Mouse (Mus musculus) gastrocnemius, postnatal 4 days (tissue): ENCODE measurements around the gene Sgpp2. TPM values are rescaled to one million over a fixed set of nuclear protein-coding genes. Genes with fewer than 3 reads are reported as not detected.

ENCODE experiments used
- DNase-seq, 2 experiments: peaks; one replicate each; pipeline ENCODE4 v3.0.0; 2021 to 2022; ENCODE audit warnings: low spot score in 2 of 2, mixed read lengths in 2 of 2
- total RNA-seq, 2 experiments: library from RNA; stranded (reverse); gene quantifications; 2 replicates each; pipeline ENCODE4 v1.2.3; 2021

The Sgpp2 gene
- total RNA-seq, 2 experiments from 2014 or later, result not detected

DNA sequence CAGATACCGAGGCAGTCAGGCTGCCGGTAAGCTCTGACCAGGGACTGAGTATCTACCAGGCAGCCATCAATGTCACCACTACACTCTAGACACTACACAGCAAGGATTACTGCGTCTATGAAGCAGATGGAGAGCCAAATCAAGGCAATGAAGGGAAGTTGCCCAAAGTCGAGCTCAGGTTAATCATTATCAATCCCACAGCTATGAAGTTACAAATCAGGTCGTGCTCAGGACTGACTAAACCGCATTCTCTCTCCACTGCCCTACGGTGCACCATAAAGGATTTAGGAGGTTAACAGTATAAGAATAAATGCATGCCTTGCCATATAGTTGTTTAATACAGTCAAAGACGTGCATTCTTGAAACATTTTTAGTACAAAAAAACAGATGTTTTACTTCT is 136.1 kb downstream of the Sgpp2 start:
- DNase-seq, result no peak

GRCm38 (mm10) chr1:78446742-78447141 is 136.6 kb downstream of the Sgpp2 start:
- DNase-seq, result no peak

DNA sequence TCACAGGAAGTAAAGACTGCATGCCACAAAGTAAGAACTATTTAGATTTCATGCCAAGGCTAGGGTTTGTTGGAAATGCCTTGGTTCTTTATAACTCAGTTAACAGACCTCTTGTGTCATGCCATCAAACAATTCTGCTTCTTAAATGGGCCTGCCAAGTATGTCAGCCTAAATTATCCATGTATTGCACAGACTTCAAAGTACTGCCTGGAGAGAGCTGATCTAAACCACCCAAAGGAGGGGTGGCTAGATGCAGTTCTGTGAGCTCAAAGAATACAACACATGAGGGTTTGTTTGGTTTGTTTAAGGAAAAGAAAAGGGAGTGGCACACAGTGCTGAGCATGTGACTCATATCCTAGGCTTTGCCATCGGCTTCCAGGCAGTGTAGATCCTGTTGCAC is 137.9 kb downstream of the Sgpp2 start:
- DNase-seq, result no peak

DNA sequence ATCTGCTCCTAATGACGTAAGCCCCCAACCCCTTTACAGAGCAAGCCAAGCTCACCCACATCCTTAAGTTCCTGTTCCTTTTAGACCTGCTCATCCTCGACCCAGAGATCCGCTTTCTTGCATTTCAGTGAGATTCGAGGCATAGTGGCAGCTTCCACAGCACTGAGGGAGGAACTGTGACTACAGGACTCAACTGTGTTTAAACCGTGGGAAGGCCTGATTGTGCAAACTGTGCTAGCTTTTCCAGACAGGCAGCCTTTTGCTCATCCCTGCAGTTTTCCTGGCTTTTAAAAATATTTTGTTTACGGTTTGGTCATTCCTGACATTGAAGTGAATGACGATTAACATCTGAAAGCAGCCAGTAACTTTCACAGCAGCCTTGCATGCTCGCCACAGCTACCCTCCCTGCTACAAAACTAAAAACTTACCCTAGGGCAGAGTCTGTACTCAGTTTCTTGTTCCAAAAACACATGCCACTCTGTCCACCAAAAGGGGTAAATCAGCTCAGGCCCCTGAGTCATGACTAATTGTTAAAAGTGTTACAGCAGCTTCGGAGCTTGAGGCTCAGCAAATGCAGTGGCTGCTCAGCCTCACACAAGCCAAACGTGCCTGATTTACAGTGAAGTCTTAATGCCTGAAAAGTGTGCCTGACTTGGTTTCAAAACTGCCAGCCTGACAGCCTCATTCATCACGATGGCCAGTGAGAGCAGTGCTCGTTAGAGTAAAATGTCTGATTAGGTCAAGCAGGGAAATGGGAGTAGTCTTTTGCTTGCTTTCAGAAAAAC is 141.1 kb downstream of the Sgpp2 start:
- DNase-seq, result no peak

DNA sequence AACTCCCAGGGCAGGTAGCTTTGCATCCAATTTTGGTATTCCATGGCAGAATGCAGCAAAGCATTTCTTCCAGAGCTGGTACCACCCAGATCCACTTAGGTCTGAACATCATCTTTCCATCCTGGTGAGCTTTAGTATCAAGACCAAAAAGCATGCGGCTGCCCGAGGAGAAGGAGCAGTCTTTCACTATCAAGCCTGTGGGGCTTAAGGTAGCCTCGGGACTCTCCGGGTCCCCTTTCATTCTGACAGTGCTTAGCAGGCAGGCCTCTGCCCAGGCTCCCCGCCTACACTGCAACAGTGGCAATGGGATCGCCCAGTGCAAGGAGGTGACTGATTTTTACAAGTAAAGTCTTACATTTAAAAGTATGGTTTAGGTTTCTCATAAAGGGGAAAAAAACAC is 142.4 kb downstream of the Sgpp2 start:
- DNase-seq, result no peak

GRCm38 (mm10) chr1:78453886-78454285 is 143.7 kb downstream of the Sgpp2 start:
- DNase-seq, result no peak

GRCm38 (mm10) chr1:78454659-78455058 is 144.5 kb downstream of the Sgpp2 start:
- peak in 1 of 2 experiments; percentile 16 for DNase-seq

Other genes with a start within 250 kb of the Sgpp2 start
- under 1 TPM in 1 of 2 experiments, not detected in 1; 0.13 TPM for gene Pax3, start 113.2 kb upstream of the Sgpp2 start, total RNA-seq
- 10 to 100 TPM; 44.8 to 45.6 TPM for gene Farsb, start 178.6 kb downstream of the Sgpp2 start, total RNA-seq
- not detected for gene Mogat1, start 200.6 kb downstream of the Sgpp2 start, total RNA-seq
- not detected for gene BC035947, start 201.8 kb downstream of the Sgpp2 start, total RNA-seq